25 mouse cellular contexts compared by ENCODE assay signal in genomic region chr17:48798196-48798595, GRCm38 (mm10).
"Had no signal": no experiment of that assay in that cellular context is flagged by ENCODE, and none has a peak within 500 bp of the region (broad histone marks: within the 10 kb centered on the region; RNA-seq: fewer than 3 reads in every experiment).

No protein-coding gene starts in this region.

- H3K4me3 ChIP-seq: gastrocnemius, adult 2 months; heart, embryonic 13.5 days; heart, embryonic 15.5 days; hindbrain, embryonic 13.5 days; hindbrain, embryonic 15.5 days; kidney, embryonic 15.5 days; left cerebral cortex, adult 2 months; limb, embryonic 13.5 days; limb, embryonic 15.5 days; liver, embryonic 12.5 days had no signal

- H3K9me3 ChIP-seq: heart, embryonic 13.5 days; heart, embryonic 15.5 days; hindbrain, embryonic 13.5 days; hindbrain, embryonic 15.5 days; kidney, embryonic 15.5 days; limb, embryonic 13.5 days; limb, embryonic 15.5 days; liver, embryonic 12.5 days had no signal

- H3K36me3 ChIP-seq: heart, embryonic 13.5 days; heart, embryonic 15.5 days; hindbrain, embryonic 13.5 days; hindbrain, embryonic 15.5 days; kidney, embryonic 15.5 days; limb, embryonic 13.5 days; limb, embryonic 15.5 days; liver, embryonic 12.5 days had no signal

- H3K4me1 ChIP-seq: heart, embryonic 13.5 days; heart, embryonic 15.5 days; hindbrain, embryonic 15.5 days; kidney, embryonic 15.5 days; limb, embryonic 13.5 days; limb, embryonic 15.5 days; liver, embryonic 12.5 days had no signal

- DNase-seq: gastrocnemius, adult 2 months; gastrocnemius, postnatal 10 days; gastrocnemius, postnatal 25 days; heart, adult 18-20 months; heart, postnatal 14 days; heart, postnatal 36 days; kidney, adult 11 months; kidney, adult 2 months; kidney, adult 9 months; kidney, postnatal 14 days; kidney, postnatal 36 days; layer of hippocampus, adult 9-11 months; layer of hippocampus, postnatal 36 days; left cerebral cortex, postnatal 4 days had no signal

- H3K27me3 ChIP-seq: heart, embryonic 13.5 days; heart, embryonic 15.5 days; hindbrain, embryonic 13.5 days; hindbrain, embryonic 15.5 days; kidney, embryonic 15.5 days; limb, embryonic 13.5 days; limb, embryonic 15.5 days; liver, embryonic 12.5 days had no signal

- ATAC-seq: hindbrain, postnatal 0 days; intestine, embryonic 16.5 days; liver, embryonic 12.5 days had no signal
